ENCODE assay signal across 11 mouse cellular contexts in genomic region chr6:34225004-34225599, GRCm38 (mm10). TPM values are rescaled to one million over a fixed set of nuclear protein-coding genes. Genes with fewer than 3 reads are reported as not detected.
A peak's percentile ranks its signal among the peaks of the same experiment; 100 is the strongest.
DNase-seq lines count a peak whose midpoint lies in the region; ATAC-seq and TF ChIP-seq lines count a peak whose summit lies in the region.
"Had no signal": no experiment of that assay in that cellular context is flagged by ENCODE, and none has a peak within 500 bp of the region (broad histone marks: within the 10 kb centered on the region; RNA-seq: fewer than 3 reads in every experiment).

No protein-coding gene starts in this region.

- H3K9me3 ChIP-seq in intestine, postnatal 0 days (ENCODE audit: control insufficient read depth): no peaks in the 10 kb centered on the region
- H3K9me3 ChIP-seq in intestine, embryonic 15.5 days: no peaks in the 10 kb centered on the region

- no peak for DNase-seq in testis, postnatal 10 days (ENCODE audit: low spot score)
- DNase-seq in layer of hippocampus, adult 8-10 months (ENCODE audit: low spot score in 2 of 2): no peak
- DNase-seq in adrenal gland, adult 2 months: no peak
- DNase-seq: adrenal gland, postnatal 14 days; heart, postnatal 10 days had no signal

- H3K4me3 ChIP-seq in intestine, postnatal 0 days (ENCODE audit: low read depth, low read length): no peak overlapping the region
- no peak overlapping the region for H3K4me3 ChIP-seq in intestine, embryonic 15.5 days (replicated peaks)
- no peak overlapping the region for H3K4me3 ChIP-seq in testis, adult 2 months (ENCODE audit: control insufficient read depth, low read depth, low read length)
- H3K4me3 ChIP-seq in bone marrow, adult 2 months (replicated peaks; ENCODE audit: control insufficient read depth, low read depth, low read length): no peak overlapping the region

- H3K27me3 ChIP-seq in intestine, postnatal 0 days (replicated peaks; ENCODE audit: control insufficient read depth, insufficient read depth, low read length): no peaks in the 10 kb centered on the region
- H3K27me3 ChIP-seq in intestine, embryonic 15.5 days (replicated peaks): no peaks in the 10 kb centered on the region
- no peaks in the 10 kb centered on the region for H3K27me3 ChIP-seq in testis, adult 2 months (ENCODE audit: control insufficient read depth, insufficient read depth, low read length)

- TF ChIP-seq CTCF in intestine, postnatal 0 days (IDR thresholded peaks at IDR 0.05; ENCODE audit: low read depth): peak; percentile 42
- peak; percentile 59; the same call in 1 of the 2 replicates for TF ChIP-seq CTCF in testis, adult 2 months (IDR thresholded peaks at IDR 0.05; ENCODE audit: control insufficient read depth, insufficient read depth, insufficient replicate concordance, low read depth, low read length)
- peak; percentile 24; the same call in 1 of the 2 replicates for TF ChIP-seq CTCF in bone marrow, adult 2 months (IDR thresholded peaks at IDR 0.05; ENCODE audit: control insufficient read depth, insufficient read depth, low read length)

- no peak for ATAC-seq in intestine, postnatal 0 days
- no peak for ATAC-seq in intestine, embryonic 15.5 days
- ATAC-seq: forebrain, embryonic 14.5 days; hindbrain, embryonic 16.5 days had no signal

- H3K36me3 ChIP-seq in intestine, postnatal 0 days (ENCODE audit: control insufficient read depth, insufficient read depth): no peaks in the 10 kb centered on the region
- no peaks in the 10 kb centered on the region for H3K36me3 ChIP-seq in intestine, embryonic 15.5 days
- H3K36me3 ChIP-seq in testis, adult 2 months (ENCODE audit: control insufficient read depth, insufficient read depth, low read length): no peaks in the 10 kb centered on the region

- WGBS in intestine, postnatal 0 days: 94% methylated on average over 3 of the region's 3 CpGs
- 94% methylated on average over 3 of the region's 3 CpGs for WGBS in intestine, embryonic 15.5 days
- 89% methylated on average over 3 of the region's 3 CpGs for WGBS in bone marrow, adult 2 months

- no peak for TF ChIP-seq POLR2A in testis, adult 2 months (IDR thresholded peaks at IDR 0.05; ENCODE audit: control insufficient read depth, low read depth, low read length)
- no peak for TF ChIP-seq POLR2A in bone marrow, adult 2 months (IDR thresholded peaks at IDR 0.05; ENCODE audit: borderline replicate concordance, control insufficient read depth, low read depth, low read length)

- H3K4me1 ChIP-seq in intestine, postnatal 0 days (replicated peaks; ENCODE audit: control insufficient read depth, insufficient read depth, low read length): no peaks in the 10 kb centered on the region
- no peaks in the 10 kb centered on the region for H3K4me1 ChIP-seq in intestine, embryonic 15.5 days (replicated peaks)
- H3K4me1 ChIP-seq in testis, adult 2 months (ENCODE audit: control insufficient read depth, insufficient read depth, low read length): no peaks in the 10 kb centered on the region
- no peaks in the 10 kb centered on the region for H3K4me1 ChIP-seq in bone marrow, adult 2 months (ENCODE audit: control insufficient read depth, insufficient read depth, low read length)

- H3K9ac ChIP-seq in intestine, postnatal 0 days (ENCODE audit: low read depth, low read length): no peak overlapping the region
- no peak overlapping the region for H3K9ac ChIP-seq in intestine, embryonic 15.5 days

- no peak overlapping the region for H3K27ac ChIP-seq in intestine, postnatal 0 days (ENCODE audit: low read depth, low read length)
- no peak overlapping the region for H3K27ac ChIP-seq in intestine, embryonic 15.5 days
- H3K27ac ChIP-seq in testis, adult 2 months (ENCODE audit: control insufficient read depth, insufficient read depth, low read depth, low read length): no peak overlapping the region
- H3K27ac ChIP-seq in bone marrow, adult 2 months (ENCODE audit: control insufficient read depth, insufficient read depth, low read depth, low read length, poor library complexity): no peak overlapping the region

- no peak overlapping the region for H3K4me2 ChIP-seq in intestine, postnatal 0 days (replicated peaks; ENCODE audit: low read depth)
- no peak overlapping the region for H3K4me2 ChIP-seq in intestine, embryonic 15.5 days (replicated peaks)

RNA-seq across cellular contexts. Expression of gene Slc35b4, which starts 48.2 kb away (rescaled TPM):
- 17.2 and 19.1 TPM in 2 replicates for polyA plus RNA-seq in intestine, postnatal 0 days (2015; fragmentation: Nextera tagmentation; extraction: Ambion mirVana)
- polyA plus RNA-seq in intestine, embryonic 15.5 days (2015; fragmentation: Nextera tagmentation; extraction: Ambion mirVana): 37.3 and 42.6 TPM in 2 replicates
- polyA plus RNA-seq in testis, adult 2 months (2012; rRNA removed): 21.7 and 24.5 TPM in 2 replicates
- polyA plus RNA-seq in bone marrow, adult 2 months (2011; ENCODE audit: insufficient read depth, insufficient read length, low replicate concordance, missing spikeins): 1.9 and 5.1 TPM in 2 replicates
- total RNA-seq in layer of hippocampus, adult 8-10 months (2022): 10 to 100 TPM; 58.5 to 67.9 (median 66.1) TPM
- total RNA-seq in adrenal gland, adult 2 months (2021): 10 to 100 TPM; 25.0 to 46.9 TPM
- 9.6 and 11.7 TPM in 2 replicates for polyA plus RNA-seq in adrenal gland, adult 2 months (2012; rRNA removed)
